Mouse (Mus musculus): ENCODE measurements around the gene Lancl1. TPM values are rescaled to one million over a fixed set of nuclear protein-coding genes. Genes with fewer than 3 reads are reported as not detected.
A peak's percentile ranks its signal among the peaks of the same experiment; 100 is the strongest.

The Lancl1 gene
- total RNA-seq, 1 experiment, result 41.2 TPM

DNA sequence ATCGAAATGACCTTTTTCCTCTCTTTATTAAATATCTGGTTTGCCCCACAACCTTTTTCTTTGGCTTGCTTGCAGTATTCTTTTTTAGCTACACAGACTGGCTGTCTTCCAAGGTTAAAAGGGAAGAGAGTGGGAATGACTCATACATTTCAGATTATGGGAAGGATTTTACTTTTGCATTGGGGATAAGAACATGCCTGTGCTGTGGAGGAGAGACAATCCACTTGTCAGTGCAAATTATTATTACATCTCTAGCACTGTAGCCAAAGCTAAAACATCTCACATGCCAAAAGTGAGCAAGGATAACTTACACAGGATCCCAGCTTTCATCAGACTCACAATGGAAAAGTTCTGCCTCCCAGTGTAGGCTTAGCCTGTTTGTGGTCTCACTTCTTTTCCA, 10.9 kb upstream of the Lancl1 start:
- Histone ChIP-seq H3K9ac (ENCODE audit: insufficient read depth, low read depth, low read length, poor library complexity, severe bottlenecking) (no peak overlapping the region), H3K4me1 (ENCODE audit: control insufficient read depth in 2 of 2, insufficient read depth in 2 of 2, low read length in 2 of 2, poor library complexity in 1 of 2) (no peaks in the 10 kb centered on the region), H3K9me3 (ENCODE audit: control insufficient read depth, insufficient read depth, low read depth, low read length) (no peaks in the 10 kb centered on the region), H3K4me3 (ENCODE audit: insufficient read depth in 1 of 2, low read depth in 1 of 2, low read length in 2 of 2, poor library complexity in 1 of 2, severe bottlenecking in 1 of 2) (no peak overlapping the region), H3K27ac (ENCODE audit: insufficient read depth, low read depth, low read length, poor library complexity, severe bottlenecking) (no peak overlapping the region), H3K36me3 (ENCODE audit: control insufficient read depth, insufficient read depth, low read length, poor library complexity, severe bottlenecking) (no peaks in the 10 kb centered on the region)
- in situ Hi-C loops (cut with MboI; ENCODE audit: low sequenced_read_pairs in 2 of 2, unreplicated experiment in 2 of 2), result no loop called here
- DNase-seq (ENCODE audit: low read depth, low spot score), result no peak
- TF ChIP-seq ZNF384 (IDR thresholded peaks at IDR 0.05; ENCODE audit: low read depth, low read length), result no peak
- TF ChIP-seq ZC3H11A (IDR thresholded peaks at IDR 0.05; ENCODE audit: borderline replicate concordance, low read depth, low read length), result no peak
- no peak for TF ChIP-seq CHD2 (IDR thresholded peaks at IDR 0.05; ENCODE audit: low read depth, low read length)
- TF ChIP-seq HCFC1 (IDR thresholded peaks at IDR 0.05; ENCODE audit: borderline replicate concordance, insufficient read depth, low read length), result no peak
- no peak for TF ChIP-seq MAFK (IDR thresholded peaks at IDR 0.05; ENCODE audit: insufficient read depth, low read depth, low read length)

DNA sequence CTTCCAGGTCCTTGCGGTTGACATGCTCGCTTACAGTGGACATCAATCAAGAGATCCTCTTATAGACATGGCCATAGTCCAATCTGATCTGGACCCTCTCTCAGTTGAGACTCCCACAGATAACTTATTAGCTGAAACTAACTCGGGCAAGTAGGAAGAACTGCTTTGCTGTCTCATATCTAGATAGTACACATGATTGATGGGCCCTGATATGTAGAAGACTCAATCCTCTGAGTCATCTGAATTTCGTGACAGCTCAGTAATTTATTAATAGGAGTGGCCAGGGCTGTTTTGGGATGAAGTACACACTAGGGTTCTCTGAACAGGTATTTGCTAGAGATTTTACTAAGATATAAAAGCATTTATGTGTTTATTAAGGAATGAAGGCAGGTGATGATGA, 10.0 kb upstream of the Lancl1 start:
- TF ChIP-seq CHD2 (IDR thresholded peaks at IDR 0.05; ENCODE audit: low read depth, low read length) (no peak), MAFK (IDR thresholded peaks at IDR 0.05; ENCODE audit: insufficient read depth, low read depth, low read length) (no peak), HCFC1 (IDR thresholded peaks at IDR 0.05; ENCODE audit: borderline replicate concordance, insufficient read depth, low read length) (no peak), ZNF384 (IDR thresholded peaks at IDR 0.05; ENCODE audit: low read depth, low read length) (no peak), ZC3H11A (IDR thresholded peaks at IDR 0.05; ENCODE audit: borderline replicate concordance, low read depth, low read length) (no peak)
- no peaks in the 10 kb centered on the region for H3K36me3 ChIP-seq (ENCODE audit: control insufficient read depth, insufficient read depth, low read length, poor library complexity, severe bottlenecking)
- H3K9me3 ChIP-seq (ENCODE audit: control insufficient read depth, insufficient read depth, low read depth, low read length), result no peaks in the 10 kb centered on the region
- DNase-seq (ENCODE audit: low read depth, low spot score), result no peak
- H3K9ac ChIP-seq (ENCODE audit: insufficient read depth, low read depth, low read length, poor library complexity, severe bottlenecking), result no peak overlapping the region
- no peak overlapping the region for H3K4me3 ChIP-seq (ENCODE audit: insufficient read depth in 1 of 2, low read depth in 1 of 2, low read length in 2 of 2, poor library complexity in 1 of 2, severe bottlenecking in 1 of 2)
- H3K27ac ChIP-seq (ENCODE audit: insufficient read depth, low read depth, low read length, poor library complexity, severe bottlenecking), result no peak overlapping the region
- in situ Hi-C loops (cut with MboI; ENCODE audit: low sequenced_read_pairs in 2 of 2, unreplicated experiment in 2 of 2), result no loop called here
- no peaks in the 10 kb centered on the region for H3K4me1 ChIP-seq (ENCODE audit: control insufficient read depth in 2 of 2, insufficient read depth in 2 of 2, low read length in 2 of 2, poor library complexity in 1 of 2)

DNA sequence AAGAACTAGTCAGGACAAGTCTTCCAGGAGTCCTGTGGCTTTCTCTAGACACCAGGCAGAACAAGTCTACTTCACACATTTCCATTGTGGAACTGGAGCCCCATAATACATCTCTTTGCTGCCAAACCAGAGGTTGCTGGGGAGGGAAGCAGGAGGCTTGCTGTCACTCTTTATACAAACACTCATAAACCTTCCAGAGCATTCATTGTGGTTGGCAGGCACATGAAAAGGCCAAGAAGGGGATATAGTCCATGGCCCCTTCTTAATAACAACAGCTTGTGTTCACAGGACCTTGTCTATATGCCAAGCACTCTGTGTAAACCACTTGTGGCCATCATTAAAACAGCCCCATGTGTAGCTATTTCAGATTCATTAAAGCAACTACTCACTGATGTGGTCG, 6.4 kb upstream of the Lancl1 start:
- in situ Hi-C loops (cut with MboI; ENCODE audit: low sequenced_read_pairs in 2 of 2, unreplicated experiment in 2 of 2), result no loop called here
- no peak for DNase-seq (ENCODE audit: low read depth, low spot score)
- Histone ChIP-seq H3K36me3 (ENCODE audit: control insufficient read depth, insufficient read depth, low read length, poor library complexity, severe bottlenecking) (no peaks in the 10 kb centered on the region), H3K27ac (ENCODE audit: insufficient read depth, low read depth, low read length, poor library complexity, severe bottlenecking) (no peak overlapping the region), H3K4me3 (ENCODE audit: insufficient read depth in 1 of 2, low read depth in 1 of 2, low read length in 2 of 2, poor library complexity in 1 of 2, severe bottlenecking in 1 of 2) (no peak overlapping the region), H3K9me3 (ENCODE audit: control insufficient read depth, insufficient read depth, low read depth, low read length) (no peaks in the 10 kb centered on the region), H3K9ac (ENCODE audit: insufficient read depth, low read depth, low read length, poor library complexity, severe bottlenecking) (no peak overlapping the region), H3K4me1 (ENCODE audit: control insufficient read depth in 2 of 2, insufficient read depth in 2 of 2, low read length in 2 of 2, poor library complexity in 1 of 2) (no peaks in the 10 kb centered on the region)
- no peak for TF ChIP-seq MAFK (IDR thresholded peaks at IDR 0.05; ENCODE audit: insufficient read depth, low read depth, low read length)
- no peak for TF ChIP-seq ZC3H11A (IDR thresholded peaks at IDR 0.05; ENCODE audit: borderline replicate concordance, low read depth, low read length)
- TF ChIP-seq HCFC1 (IDR thresholded peaks at IDR 0.05; ENCODE audit: borderline replicate concordance, insufficient read depth, low read length), result no peak

DNA sequence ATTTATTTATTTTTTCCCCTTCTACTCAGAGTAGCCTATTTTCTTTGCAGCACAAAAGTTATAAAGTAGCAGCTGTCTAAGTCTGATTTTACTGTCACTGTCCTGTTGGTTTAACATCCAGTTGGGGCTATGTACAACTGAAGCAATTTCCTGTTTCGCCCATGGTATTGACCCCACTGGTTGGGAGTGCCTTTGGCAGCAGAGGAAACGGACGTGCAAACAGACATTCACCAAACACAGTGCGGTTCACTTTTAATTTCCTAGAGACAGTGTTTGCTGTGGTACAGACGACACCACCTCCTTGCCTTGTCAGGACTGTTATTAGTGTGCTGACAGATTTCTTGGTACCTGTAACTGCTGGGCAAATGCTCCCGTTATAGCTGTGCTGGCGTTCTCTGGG, 3.9 kb upstream of the Lancl1 start:
- no peak overlapping the region for H3K27ac ChIP-seq (ENCODE audit: insufficient read depth, low read depth, low read length, poor library complexity, severe bottlenecking)
- H3K9me3 ChIP-seq (ENCODE audit: control insufficient read depth, insufficient read depth, low read depth, low read length), result no peaks in the 10 kb centered on the region
- H3K4me1 ChIP-seq (ENCODE audit: control insufficient read depth in 2 of 2, insufficient read depth in 2 of 2, low read length in 2 of 2, poor library complexity in 1 of 2), result peaks cover 0 to 6% of the 10 kb centered on the region in 2 experiments; a peak in 1 of 4 replicates
- TF ChIP-seq ZNF384 (IDR thresholded peaks at IDR 0.05; ENCODE audit: low read depth, low read length) (no peak), MAFK (IDR thresholded peaks at IDR 0.05; ENCODE audit: insufficient read depth, low read depth, low read length) (no peak), ZC3H11A (IDR thresholded peaks at IDR 0.05; ENCODE audit: borderline replicate concordance, low read depth, low read length) (no peak), HCFC1 (IDR thresholded peaks at IDR 0.05; ENCODE audit: borderline replicate concordance, insufficient read depth, low read length) (no peak), CHD2 (IDR thresholded peaks at IDR 0.05; ENCODE audit: low read depth, low read length) (no peak)
- no peak for DNase-seq (ENCODE audit: low read depth, low spot score)
- in situ Hi-C loops (cut with MboI; ENCODE audit: low sequenced_read_pairs in 2 of 2, unreplicated experiment in 2 of 2), result no loop called here
- H3K36me3 ChIP-seq (ENCODE audit: control insufficient read depth, insufficient read depth, low read length, poor library complexity, severe bottlenecking), result no peaks in the 10 kb centered on the region
- no peak overlapping the region for H3K9ac ChIP-seq (ENCODE audit: insufficient read depth, low read depth, low read length, poor library complexity, severe bottlenecking)
- no peak overlapping the region for H3K4me3 ChIP-seq (ENCODE audit: insufficient read depth in 1 of 2, low read depth in 1 of 2, low read length in 2 of 2, poor library complexity in 1 of 2, severe bottlenecking in 1 of 2)

DNA sequence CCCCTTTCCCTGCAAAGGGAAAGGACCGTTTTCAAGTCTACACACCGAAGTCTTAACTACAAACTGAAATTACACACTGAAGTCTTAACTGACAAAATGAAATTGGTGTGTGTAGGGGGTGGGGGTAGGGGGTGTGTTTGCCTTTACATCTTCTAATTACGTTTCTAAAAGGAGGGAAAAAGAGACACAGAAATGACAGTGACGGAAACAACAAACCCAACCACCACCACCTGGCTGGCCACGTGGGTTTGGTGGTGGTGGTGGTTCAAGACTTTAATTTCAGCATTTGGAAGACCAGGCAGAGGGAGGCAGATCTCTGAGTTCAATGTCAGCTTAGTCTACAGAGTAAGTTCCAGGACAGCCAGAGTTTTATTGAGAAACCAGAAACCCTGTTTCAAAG, 411 bp upstream of the Lancl1 start:
- H3K36me3 ChIP-seq (ENCODE audit: control insufficient read depth, insufficient read depth, low read length, poor library complexity, severe bottlenecking), result no peaks in the 10 kb centered on the region; the same call in 1 of the 2 replicates
- H3K9me3 ChIP-seq (ENCODE audit: control insufficient read depth, insufficient read depth, low read depth, low read length), result no peaks in the 10 kb centered on the region
- peak overlapping the region in 1 of 2 experiments; percentile 88; a peak in 2 of 4 replicates for H3K4me3 ChIP-seq (ENCODE audit: insufficient read depth in 1 of 2, low read depth in 1 of 2, low read length in 2 of 2, poor library complexity in 1 of 2, severe bottlenecking in 1 of 2)
- no peak for TF ChIP-seq ZC3H11A (IDR thresholded peaks at IDR 0.05; ENCODE audit: borderline replicate concordance, low read depth, low read length)
- TF ChIP-seq ZNF384 (IDR thresholded peaks at IDR 0.05; ENCODE audit: low read depth, low read length), result no peak
- TF ChIP-seq MAFK (IDR thresholded peaks at IDR 0.05; ENCODE audit: insufficient read depth, low read depth, low read length), result no peak
- no peak for TF ChIP-seq HCFC1 (IDR thresholded peaks at IDR 0.05; ENCODE audit: borderline replicate concordance, insufficient read depth, low read length)
- TF ChIP-seq CHD2 (IDR thresholded peaks at IDR 0.05; ENCODE audit: low read depth, low read length), result no peak
- peaks cover 0 to 6% of the 10 kb centered on the region in 2 experiments; a peak in 1 of 4 replicates for H3K4me1 ChIP-seq (ENCODE audit: control insufficient read depth in 2 of 2, insufficient read depth in 2 of 2, low read length in 2 of 2, poor library complexity in 1 of 2)
- no peak overlapping the region for H3K9ac ChIP-seq (ENCODE audit: insufficient read depth, low read depth, low read length, poor library complexity, severe bottlenecking)
- H3K27ac ChIP-seq (ENCODE audit: insufficient read depth, low read depth, low read length, poor library complexity, severe bottlenecking), result no peak overlapping the region
- in situ Hi-C loops (cut with MboI; ENCODE audit: low sequenced_read_pairs in 2 of 2, unreplicated experiment in 2 of 2), result no loop called here
- DNase-seq (ENCODE audit: low read depth, low spot score), result no peak

Measured in ES-E14 (cell line).